ENCODE assay signal across 8 mouse cellular contexts in genomic region chr9:57638651-57639459, GRCm38 (mm10). TPM values are rescaled to one million over a fixed set of nuclear protein-coding genes. Genes with fewer than 3 reads are reported as not detected.
DNase-seq lines count a peak whose midpoint lies in the region; ATAC-seq and TF ChIP-seq lines count a peak whose summit lies in the region.

No protein-coding gene starts in this region.

- H3K36me3 ChIP-seq in intestine, postnatal 0 days (ENCODE audit: control insufficient read depth, insufficient read depth) = peaks cover 5% of the 10 kb centered on the region; the same call in 1 of the 2 replicates
- peaks cover 12% of the 10 kb centered on the region for H3K36me3 ChIP-seq in liver, postnatal 0 days (replicated peaks; ENCODE audit: insufficient read depth, low read length)

- peak; percentile 70 for DNase-seq in adrenal gland, postnatal 10 days
- no peak for DNase-seq in adrenal gland, adult 8-10 months
- DNase-seq in liver, postnatal 0 days = peak; percentile 85
- no peak for DNase-seq in layer of hippocampus, postnatal 10 days (ENCODE audit: low spot score in 2 of 2)
- DNase-seq in left cerebral cortex, postnatal 14 days (ENCODE audit: low spot score in 2 of 2) = no peak

- WGBS in intestine, postnatal 0 days = 18% methylated on average over 8 of the region's 8 CpGs
- whole genome bisulfite sequencing in liver, postnatal 0 days (ENCODE audit: insufficient replicate concordance) = 14% methylated on average over 8 of the region's 8 CpGs
- WGBS in olfactory bulb, adult 2 months = 22% methylated on average over 8 of the region's 8 CpGs

- peak overlapping the region; percentile 63 for H3K4me2 ChIP-seq in intestine, postnatal 0 days (replicated peaks; ENCODE audit: low read depth)
- H3K4me2 ChIP-seq in liver, postnatal 0 days (ENCODE audit: low read depth, low read length) = peak overlapping the region; percentile 69

- no peak for TF ChIP-seq CTCF in intestine, postnatal 0 days (IDR thresholded peaks at IDR 0.05; ENCODE audit: low read depth)
- no peak for TF ChIP-seq CTCF in liver, postnatal 0 days (IDR thresholded peaks at IDR 0.05; ENCODE audit: low read depth)
- TF ChIP-seq CTCF in olfactory bulb, adult 2 months (IDR thresholded peaks at IDR 0.05; ENCODE audit: insufficient read depth, low read depth, low read length) = no peak

- H3K27me3 ChIP-seq in intestine, postnatal 0 days (replicated peaks; ENCODE audit: control insufficient read depth, insufficient read depth, low read length) = no peaks in the 10 kb centered on the region
- H3K27me3 ChIP-seq in liver, postnatal 0 days (ENCODE audit: insufficient read depth, low read length) = no peaks in the 10 kb centered on the region

- TF ChIP-seq EP300 in liver, postnatal 0 days (IDR thresholded peaks at IDR 0.05; ENCODE audit: low read depth) = no peak

- peak; percentile 81 for ATAC-seq in erythroid progenitor cell, adult 5-6 weeks (replicated peaks; ENCODE audit: low FRiP score, poor library complexity, severe bottlenecking)
- ATAC-seq in intestine, postnatal 0 days = peak; percentile 77
- ATAC-seq in liver, postnatal 0 days = peak; percentile 73

- H3K4me1 ChIP-seq in intestine, postnatal 0 days (replicated peaks; ENCODE audit: control insufficient read depth, insufficient read depth, low read length) = peaks cover 45% of the 10 kb centered on the region
- peaks cover 85% of the 10 kb centered on the region for H3K4me1 ChIP-seq in liver, postnatal 0 days (ENCODE audit: insufficient read depth)
- peaks cover 73% of the 10 kb centered on the region for H3K4me1 ChIP-seq in olfactory bulb, adult 2 months (ENCODE audit: control insufficient read depth, insufficient read depth, low read length)

- no peak overlapping the region for H3K4me3 ChIP-seq in intestine, postnatal 0 days (ENCODE audit: low read depth, low read length)
- H3K4me3 ChIP-seq in liver, postnatal 0 days (ENCODE audit: low read depth, low read length) = peak overlapping the region; percentile 9; the same call in 1 of the 2 replicates
- peak overlapping the region; percentile 1; the same call in 1 of the 2 replicates for H3K4me3 ChIP-seq in olfactory bulb, adult 2 months (ENCODE audit: insufficient read depth, low read depth, low read length)

- no peak for TF ChIP-seq POLR2A in olfactory bulb, adult 2 months (IDR thresholded peaks at IDR 0.05; ENCODE audit: insufficient read depth, low read depth, low read length)

- H3K27ac ChIP-seq in intestine, postnatal 0 days (ENCODE audit: low read depth, low read length) = peak overlapping the region; percentile 68
- H3K27ac ChIP-seq in liver, postnatal 0 days (ENCODE audit: low read depth) = peak overlapping the region; percentile 88
- peak overlapping the region; percentile 90 for H3K27ac ChIP-seq in olfactory bulb, adult 2 months (ENCODE audit: insufficient read depth, low read depth, low read length)

- H3K9me3 ChIP-seq in intestine, postnatal 0 days (ENCODE audit: control insufficient read depth) = no peaks in the 10 kb centered on the region
- H3K9me3 ChIP-seq in liver, postnatal 0 days (ENCODE audit: low read length) = no peaks in the 10 kb centered on the region

- intact Hi-C loops in left cerebral cortex, postnatal 14 days (cut with DNase I) = no loop called here

- no peak overlapping the region for H3K9ac ChIP-seq in intestine, postnatal 0 days (ENCODE audit: low read depth, low read length)
- peak overlapping the region; percentile 54 for H3K9ac ChIP-seq in liver, postnatal 0 days (replicated peaks)

RNA-seq across cellular contexts. Expression of gene Csk, which starts 14.6 kb away (rescaled TPM):
- 10 to 100 TPM; 61.5 to 63.7 TPM for total RNA-seq in adrenal gland, postnatal 10 days (2021)
- total RNA-seq in adrenal gland, adult 8-10 months (2022) = 100 to 1,000 TPM in 1 of 4 experiments, 10 to 100 TPM in 3; 78.2 to 121 (median 82.4) TPM
- 34.6 and 46.1 TPM in 2 replicates for total RNA-seq in erythroid progenitor cell, adult 5-6 weeks (2015; ENCODE audit: low replicate concordance)
- total RNA-seq in erythroid progenitor cell, adult 5-6 weeks (2017; ENCODE audit: low replicate concordance) = 46.2 and 46.5 TPM in 2 replicates
- polyA plus RNA-seq in intestine, postnatal 0 days (2015; fragmentation: Nextera tagmentation; extraction: Ambion mirVana) = 18.7 and 21.9 TPM in 2 replicates
- 13.6 and 15.5 TPM in 2 replicates for polyA plus RNA-seq in liver, postnatal 0 days (2015; fragmentation: Nextera tagmentation; extraction: Ambion mirVana)
- not detected in 2 replicates for polyA plus RNA-seq in olfactory bulb, adult 2 months (2012; ENCODE audit: insufficient read depth, insufficient read length, low replicate concordance, missing spikeins)
- 10 to 100 TPM; 56.6 to 59.0 TPM for total RNA-seq in layer of hippocampus, postnatal 10 days (2021)
- total RNA-seq in left cerebral cortex, postnatal 14 days (2021) = 10 to 100 TPM; 46.8 to 47.1 TPM

RNA-seq across cellular contexts. Expression of gene Lman1l, which starts 18.3 kb away (rescaled TPM):
- not detected for total RNA-seq in adrenal gland, postnatal 10 days (2021)
- not detected for total RNA-seq in adrenal gland, adult 8-10 months (2022)
- total RNA-seq in erythroid progenitor cell, adult 5-6 weeks (2015; ENCODE audit: low replicate concordance) = not detected in 2 replicates
- not detected in 2 replicates for total RNA-seq in erythroid progenitor cell, adult 5-6 weeks (2017; ENCODE audit: low replicate concordance)
- not detected in 2 replicates for polyA plus RNA-seq in intestine, postnatal 0 days (2015; fragmentation: Nextera tagmentation; extraction: Ambion mirVana)
- polyA plus RNA-seq in liver, postnatal 0 days (2015; fragmentation: Nextera tagmentation; extraction: Ambion mirVana) = not detected in 2 replicates
- polyA plus RNA-seq in olfactory bulb, adult 2 months (2012; ENCODE audit: insufficient read depth, insufficient read length, low replicate concordance, missing spikeins) = not detected in 2 replicates
- total RNA-seq in layer of hippocampus, postnatal 10 days (2021) = not detected
- not detected for total RNA-seq in left cerebral cortex, postnatal 14 days (2021)

RNA-seq across cellular contexts. Expression of gene Cplx3, which starts 32.8 kb away (rescaled TPM):
- total RNA-seq in adrenal gland, postnatal 10 days (2021) = not detected
- total RNA-seq in adrenal gland, adult 8-10 months (2022) = not detected
- not detected in 2 replicates for total RNA-seq in erythroid progenitor cell, adult 5-6 weeks (2015; ENCODE audit: low replicate concordance)
- not detected in 2 replicates for total RNA-seq in erythroid progenitor cell, adult 5-6 weeks (2017; ENCODE audit: low replicate concordance)
- polyA plus RNA-seq in intestine, postnatal 0 days (2015; fragmentation: Nextera tagmentation; extraction: Ambion mirVana) = not detected in 2 replicates
- not detected in 2 replicates for polyA plus RNA-seq in liver, postnatal 0 days (2015; fragmentation: Nextera tagmentation; extraction: Ambion mirVana)
- polyA plus RNA-seq in olfactory bulb, adult 2 months (2012; ENCODE audit: insufficient read depth, insufficient read length, low replicate concordance, missing spikeins) = not detected in 2 replicates
- 1 to 10 TPM; 1.9 to 2.6 TPM for total RNA-seq in layer of hippocampus, postnatal 10 days (2021)
- total RNA-seq in left cerebral cortex, postnatal 14 days (2021) = 10 to 100 TPM; 16.3 to 24.4 TPM

RNA-seq across cellular contexts. Expression of gene Cyp1a2, which starts 44.6 kb away (rescaled TPM):
- 10 to 100 TPM; 14.5 to 36.5 TPM for total RNA-seq in adrenal gland, postnatal 10 days (2021)
- under 1 TPM in 2 of 4 experiments, not detected in 2; 0.19 to 0.49 TPM for total RNA-seq in adrenal gland, adult 8-10 months (2022)
- not detected in 2 replicates for total RNA-seq in erythroid progenitor cell, adult 5-6 weeks (2015; ENCODE audit: low replicate concordance)
- total RNA-seq in erythroid progenitor cell, adult 5-6 weeks (2017; ENCODE audit: low replicate concordance) = not detected in 2 replicates
- not detected in 2 replicates for polyA plus RNA-seq in intestine, postnatal 0 days (2015; fragmentation: Nextera tagmentation; extraction: Ambion mirVana)
- 19.9 and 30.7 TPM in 2 replicates for polyA plus RNA-seq in liver, postnatal 0 days (2015; fragmentation: Nextera tagmentation; extraction: Ambion mirVana)
- not detected in 2 replicates for polyA plus RNA-seq in olfactory bulb, adult 2 months (2012; ENCODE audit: insufficient read depth, insufficient read length, low replicate concordance, missing spikeins)
- not detected for total RNA-seq in layer of hippocampus, postnatal 10 days (2021)
- not detected for total RNA-seq in left cerebral cortex, postnatal 14 days (2021)

RNA-seq across cellular contexts. Expression of gene Cyp1a1, which starts 48.9 kb away (rescaled TPM):
- under 1 TPM; 0.15 to 0.45 TPM for total RNA-seq in adrenal gland, postnatal 10 days (2021)
- under 1 TPM in 2 of 4 experiments, not detected in 2; 0.11 to 0.49 TPM for total RNA-seq in adrenal gland, adult 8-10 months (2022)
- total RNA-seq in erythroid progenitor cell, adult 5-6 weeks (2015; ENCODE audit: low replicate concordance) = not detected in 2 replicates
- total RNA-seq in erythroid progenitor cell, adult 5-6 weeks (2017; ENCODE audit: low replicate concordance) = not detected in 2 replicates
- polyA plus RNA-seq in intestine, postnatal 0 days (2015; fragmentation: Nextera tagmentation; extraction: Ambion mirVana) = 0.05 and 0.09 TPM in 2 replicates
- 2.2 and 4.3 TPM in 2 replicates for polyA plus RNA-seq in liver, postnatal 0 days (2015; fragmentation: Nextera tagmentation; extraction: Ambion mirVana)
- polyA plus RNA-seq in olfactory bulb, adult 2 months (2012; ENCODE audit: insufficient read depth, insufficient read length, low replicate concordance, missing spikeins) = not detected in 2 replicates
- under 1 TPM; 0.48 to 0.60 TPM for total RNA-seq in layer of hippocampus, postnatal 10 days (2021)
- under 1 TPM; 0.13 to 0.22 TPM for total RNA-seq in left cerebral cortex, postnatal 14 days (2021)

Comparison
In these comparisons a context has a peak if more than half of its experiments do, and no peak if none do; other contexts are left out.
1. DNase-seq: peak in adrenal gland, postnatal 10 days (single experiment) and liver, postnatal 0 days (single experiment); none in adrenal gland, adult 8-10 months (single experiment), layer of hippocampus, postnatal 10 days (0 of 2) and left cerebral cortex, postnatal 14 days (0 of 2).
2. RNA of gene Cplx3, which starts 32.8 kb away (total RNA-seq): 16.3 to 24.4 TPM in left cerebral cortex, postnatal 14 days; 1.9 to 2.6 TPM in layer of hippocampus, postnatal 10 days, not detected in adrenal gland, adult 8-10 months, not detected in adrenal gland, postnatal 10 days and not detected in erythroid progenitor cell, adult 5-6 weeks; every median in the first group is over 4 times any median in the second.
3. Peak in every context shown above with its lines, with median percentiles within 50 percentile points of each other: ATAC-seq and H3K27ac ChIP-seq.